Mouse (Mus musculus): Measurements from ENCODE around the gene Dnajb5.
A peak's percentile ranks its signal among the peaks of the same experiment; 100 is the strongest.

The Dnajb5 gene

DNA sequence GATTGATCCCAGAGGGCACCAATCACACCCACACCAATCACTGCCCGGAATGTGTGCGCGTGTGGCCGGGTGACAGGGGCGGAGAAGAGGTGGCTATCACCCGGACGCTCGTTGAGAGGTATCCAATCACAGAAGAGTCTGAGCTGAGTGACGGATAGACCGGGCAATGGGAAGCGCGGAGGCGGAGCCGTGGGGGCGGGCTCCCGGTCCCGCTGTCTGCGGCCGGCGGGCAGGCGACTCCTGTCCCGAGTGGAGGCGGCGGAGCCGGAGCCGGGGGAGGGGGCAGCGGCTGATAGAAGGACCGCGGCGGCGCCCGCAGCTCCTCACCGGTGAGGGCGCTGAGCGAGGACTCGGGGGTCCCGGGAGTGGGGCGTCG, at the start of gene Dnajb5:
Gene Dnajb5 (plus strand): TSS at position 139 of the 376 bp plus-strand sequence.
- DNase-seq (ENCODE audit: low read depth): peak; percentile 94

DNA sequence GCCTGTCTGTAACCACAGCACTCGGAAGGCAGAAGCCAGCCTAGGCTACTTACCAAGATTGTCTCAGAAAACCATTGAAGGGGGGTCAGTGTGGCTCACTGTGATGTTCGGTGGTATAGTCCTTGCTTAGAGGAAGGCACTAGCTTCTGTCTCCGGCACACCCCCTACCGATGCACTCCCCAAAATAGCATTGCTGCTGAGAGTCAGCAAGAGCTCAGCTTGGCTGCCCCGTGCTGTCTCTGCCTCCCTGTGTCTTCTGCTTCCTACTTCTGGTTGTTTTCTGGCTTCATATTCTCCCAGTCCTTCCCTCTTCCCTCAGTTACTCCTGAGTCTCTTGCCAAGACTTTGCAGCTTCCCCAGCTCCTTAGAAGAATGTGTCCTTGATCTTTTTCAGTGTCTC, 48.7 kb upstream of the Dnajb5 start:
- DNase-seq (ENCODE audit: low read depth): no peak

GRCm38 (mm10) chr4:42902174-42902573, 47.4 kb upstream of the Dnajb5 start:
- DNase-seq (ENCODE audit: low read depth): peak; percentile 21

DNA sequence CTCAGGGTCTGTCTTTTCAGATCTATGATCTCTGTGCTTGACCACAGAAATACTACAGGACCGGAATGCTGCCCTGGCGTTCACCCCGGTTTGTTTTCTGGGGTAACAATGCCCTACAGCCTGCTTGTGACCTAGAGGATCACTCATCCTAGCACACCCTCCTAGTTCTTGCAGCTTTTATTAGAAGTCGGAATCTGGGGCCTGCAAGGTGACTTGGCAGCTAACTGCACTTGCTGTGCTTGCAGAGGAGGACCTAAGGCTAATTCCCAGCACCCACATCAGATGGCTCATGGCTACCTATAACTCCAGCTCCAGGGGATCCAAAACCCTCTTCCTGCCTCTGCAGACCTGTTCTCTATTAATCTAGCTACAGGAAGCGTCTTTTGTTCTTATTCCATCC, 46.9 kb upstream of the Dnajb5 start:
- DNase-seq (ENCODE audit: low read depth): no peak

DNA sequence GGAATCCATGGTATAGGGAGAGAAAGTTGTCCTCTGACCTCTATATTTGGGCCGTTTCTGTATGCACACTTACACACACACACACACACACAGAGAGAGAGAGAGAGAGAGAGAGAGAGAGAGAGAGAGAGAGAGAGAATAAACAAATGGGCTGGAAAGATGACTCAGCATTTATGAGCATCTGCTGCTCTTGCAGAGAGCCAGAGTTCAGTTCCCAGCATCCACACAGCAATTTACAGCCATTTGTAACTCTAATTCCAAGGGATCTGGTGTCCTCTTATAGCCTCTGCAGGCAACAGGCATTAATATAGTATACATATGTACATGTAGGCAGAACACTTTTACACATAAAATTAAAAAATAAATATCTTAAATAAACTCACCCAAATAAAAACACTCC, 45.7 kb upstream of the Dnajb5 start:
- peak; percentile 50 for DNase-seq (ENCODE audit: low read depth)

DNA sequence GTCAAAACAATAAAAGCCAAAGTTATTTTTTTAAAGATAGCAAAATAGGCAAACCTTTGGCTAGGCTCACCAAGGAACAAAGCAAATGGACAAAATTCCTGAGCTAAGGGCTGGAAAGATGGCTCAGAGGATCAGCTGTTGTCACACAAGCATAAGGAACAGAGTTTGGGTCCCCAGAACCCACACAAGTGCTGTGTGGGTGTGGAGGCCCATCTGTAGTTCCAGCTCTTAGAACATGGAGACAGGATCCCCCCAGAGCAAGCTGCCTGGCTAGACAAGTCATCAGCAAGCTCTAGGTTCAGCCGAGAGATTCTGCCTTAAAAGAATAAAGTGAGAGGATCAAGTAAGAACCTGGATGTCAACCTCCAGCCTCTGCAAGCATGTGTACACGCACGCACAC, 45.1 kb upstream of the Dnajb5 start:
- no peak for DNase-seq (ENCODE audit: low read depth)

GRCm38 (mm10) chr4:42904966-42905365, 44.6 kb upstream of the Dnajb5 start:
- DNase-seq (ENCODE audit: low read depth): no peak

- DNase-seq (ENCODE audit: low read depth): no peak
These were observed 36.2 kb upstream of the Dnajb5 start for GRCm38 (mm10) chr4:42913391-42913790.

GRCm38 (mm10) chr4:42915311-42915710, 34.3 kb upstream of the Dnajb5 start:
- DNase-seq (ENCODE audit: low read depth): no peak

DNA sequence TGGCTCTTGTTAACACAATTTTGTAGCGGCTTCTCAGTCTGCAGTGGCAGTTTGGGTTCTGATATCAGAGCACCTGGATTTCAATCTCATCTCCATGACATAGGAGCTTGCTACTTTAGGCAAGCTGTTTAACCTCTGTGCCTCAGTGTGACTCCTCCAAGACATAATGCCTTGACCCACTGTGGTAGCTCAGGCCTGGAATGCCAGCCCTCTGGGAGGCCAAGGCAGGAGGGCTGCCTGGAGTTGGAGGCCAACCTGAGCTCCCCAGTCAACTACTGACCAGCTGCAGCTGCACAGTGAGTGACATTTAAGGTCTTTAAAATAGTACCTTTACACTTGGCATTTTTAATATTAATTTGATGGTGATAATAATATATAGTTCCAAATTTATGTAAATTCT, 33.6 kb upstream of the Dnajb5 start:
- DNase-seq (ENCODE audit: low read depth): no peak

- DNase-seq (ENCODE audit: low read depth): no peak
These were observed 32.8 kb upstream of the Dnajb5 start, which contains the start of gene Phf24 for GRCm38 (mm10) chr4:42916617-42917401. Gene Phf24, plus strand, starts transcription at chr4:42916660.

GRCm38 (mm10) chr4:42917402-42917774, 32.2 kb upstream of the Dnajb5 start:
- no peak for DNase-seq (ENCODE audit: low read depth)

- no peak for DNase-seq (ENCODE audit: low read depth)
These were observed 28.9 kb upstream of the Dnajb5 start for GRCm38 (mm10) chr4:42920726-42921125.

GRCm38 (mm10) chr4:42921536-42921935, 28.1 kb upstream of the Dnajb5 start:
- DNase-seq (ENCODE audit: low read depth): no peak

DNA sequence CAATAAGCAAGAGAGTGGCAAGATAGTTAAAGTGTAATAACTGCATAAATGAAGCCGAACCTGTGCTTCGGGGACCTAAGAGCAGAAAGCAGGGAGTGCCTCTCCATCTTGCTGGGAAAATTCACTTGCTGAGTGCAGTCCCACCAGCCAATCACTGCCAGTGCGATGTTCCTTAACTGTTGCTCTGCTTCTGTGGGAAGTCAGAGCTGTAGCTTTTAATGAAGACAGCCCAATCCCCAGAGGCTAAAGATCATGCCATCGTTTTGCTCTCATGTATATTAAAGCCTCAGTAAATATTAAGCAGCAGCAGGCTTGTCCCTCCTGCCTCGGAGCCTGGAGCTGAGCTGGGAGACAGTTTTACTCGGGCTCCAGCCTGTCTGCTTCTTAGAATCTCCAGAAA, 27.6 kb upstream of the Dnajb5 start:
- no peak for DNase-seq (ENCODE audit: low read depth)

GRCm38 (mm10) chr4:42922461-42922860, 27.2 kb upstream of the Dnajb5 start:
- no peak for DNase-seq (ENCODE audit: low read depth)

DNA sequence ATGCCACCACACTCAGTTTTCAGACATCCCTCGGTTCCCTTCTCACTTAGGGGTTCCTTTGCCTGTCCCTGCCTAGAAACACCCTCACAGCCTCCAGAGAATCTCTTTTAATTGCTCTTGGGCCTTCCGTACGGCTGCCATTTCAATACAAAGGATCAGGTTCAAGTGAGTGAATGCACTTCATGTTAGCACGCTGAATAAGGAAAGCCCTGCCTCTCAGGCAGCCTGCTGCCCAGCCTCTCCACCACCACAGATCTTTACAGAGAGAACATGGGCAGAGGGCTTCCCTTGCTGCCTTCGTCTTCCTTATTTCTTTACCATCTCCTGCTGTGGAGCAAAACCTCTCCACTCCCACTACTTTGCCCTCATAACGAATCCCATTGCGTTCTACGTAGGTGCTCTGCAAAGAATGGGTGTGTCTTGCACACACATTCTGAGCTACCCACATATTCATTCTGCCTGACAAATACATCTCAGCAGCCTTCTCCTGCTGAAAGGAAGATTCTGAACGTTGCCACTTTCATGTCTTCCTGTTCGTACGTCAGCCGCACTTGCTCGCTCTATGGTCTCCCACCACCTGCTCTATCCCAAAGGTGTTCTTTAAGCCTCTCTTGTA, 25.4 kb upstream of the Dnajb5 start:
- no peak for DNase-seq (ENCODE audit: low read depth)

DNA sequence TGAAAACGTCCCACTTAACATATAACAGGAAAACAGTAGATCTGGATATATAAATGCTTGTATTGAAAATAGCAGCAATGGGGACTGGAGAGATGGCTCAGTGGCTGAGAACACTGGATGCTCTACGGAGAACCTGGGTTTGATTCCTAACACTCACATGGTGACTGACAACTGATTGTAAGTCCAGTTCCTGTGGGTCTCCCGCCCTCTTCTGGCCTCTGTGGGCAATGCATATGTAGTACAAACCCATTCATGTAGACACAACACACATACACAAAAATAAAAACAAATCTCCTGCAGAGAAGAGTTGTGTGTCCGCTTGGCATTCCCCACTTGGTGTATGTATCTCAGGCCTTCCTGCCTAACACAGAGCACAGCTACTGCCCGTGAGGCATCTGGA, 21.4 kb upstream of the Dnajb5 start:
- no peak for DNase-seq (ENCODE audit: low read depth)

DNA sequence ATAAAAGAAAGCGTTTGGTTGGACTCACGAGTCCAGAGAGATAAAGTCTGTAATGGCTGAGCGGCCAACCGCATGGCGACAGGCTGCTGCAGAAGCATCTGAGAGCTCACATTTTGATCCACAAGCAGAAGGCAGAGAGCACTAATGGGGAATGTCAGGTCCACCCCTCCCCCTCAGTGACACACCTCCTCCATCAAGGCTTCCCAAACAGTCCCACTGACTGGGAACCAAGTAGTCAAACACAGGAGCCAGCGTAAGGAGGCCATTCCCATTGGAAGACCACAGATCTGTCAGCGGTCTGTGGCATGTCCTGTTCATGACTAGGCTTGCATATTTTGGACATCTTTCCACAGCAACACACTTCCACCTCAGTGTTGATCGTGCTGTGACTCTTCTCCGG, 20.7 kb upstream of the Dnajb5 start:
- DNase-seq (ENCODE audit: low read depth): no peak

DNA sequence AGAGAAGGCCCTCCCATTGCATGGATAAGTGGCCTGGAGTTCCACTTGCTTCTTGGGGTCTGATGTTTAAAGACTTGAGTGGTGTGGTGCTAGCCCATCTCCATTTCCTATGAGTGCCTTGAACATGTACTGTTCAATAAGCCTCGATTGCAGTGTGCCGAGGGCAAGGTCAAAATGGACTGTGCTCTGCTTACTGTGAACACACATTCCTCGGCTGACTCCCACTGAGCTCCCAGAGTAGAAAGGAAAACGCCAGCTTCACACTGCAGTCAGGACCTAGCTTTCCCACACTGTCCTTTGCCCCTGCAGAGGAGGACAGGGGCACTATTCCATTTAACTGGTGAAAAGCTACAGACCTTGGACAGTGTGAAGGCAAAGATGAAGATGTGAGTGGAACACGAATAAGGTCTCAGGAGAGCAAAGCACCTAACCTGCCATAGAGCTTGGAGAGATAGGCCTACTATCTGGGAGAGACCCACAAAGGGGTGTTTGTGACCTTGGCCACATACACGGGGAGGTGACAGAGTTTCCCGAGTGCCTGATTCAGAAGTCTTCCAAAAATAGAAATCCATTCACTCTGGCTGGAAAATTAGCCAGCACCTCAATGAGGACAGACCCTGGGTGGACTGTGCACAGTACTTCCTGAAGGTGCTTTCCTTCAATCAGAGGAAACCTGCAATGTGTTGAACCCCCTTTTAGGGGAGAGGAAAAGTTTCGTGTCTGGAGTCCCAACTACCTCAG, 17.2 kb upstream of the Dnajb5 start:
- DNase-seq (ENCODE audit: low read depth): no peak

DNA sequence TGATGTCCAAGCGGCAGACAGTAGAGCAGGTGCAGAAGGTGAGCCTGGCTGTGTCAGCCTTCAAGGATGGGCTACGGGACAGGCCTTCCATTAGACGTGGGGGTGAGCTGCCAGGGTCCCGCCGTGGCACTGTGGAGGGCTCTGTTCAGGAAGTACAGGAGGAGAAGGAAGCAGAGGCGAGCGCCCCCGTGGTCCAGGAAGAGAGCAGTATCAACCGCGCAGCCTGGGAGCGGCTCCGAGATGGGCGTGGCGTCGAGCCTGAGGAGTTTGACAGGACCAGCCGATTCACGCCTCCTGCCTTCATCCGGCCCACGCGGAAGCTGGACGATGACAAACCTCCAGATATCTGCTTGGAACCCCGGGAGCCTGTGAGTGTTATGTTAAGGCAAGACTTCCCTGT, 16.0 kb upstream of the Dnajb5 start:
- no peak for DNase-seq (ENCODE audit: low read depth)

GRCm38 (mm10) chr4:42941396-42941795, 8.2 kb upstream of the Dnajb5 start:
- peak; percentile 27 for DNase-seq (ENCODE audit: low read depth)

DNA sequence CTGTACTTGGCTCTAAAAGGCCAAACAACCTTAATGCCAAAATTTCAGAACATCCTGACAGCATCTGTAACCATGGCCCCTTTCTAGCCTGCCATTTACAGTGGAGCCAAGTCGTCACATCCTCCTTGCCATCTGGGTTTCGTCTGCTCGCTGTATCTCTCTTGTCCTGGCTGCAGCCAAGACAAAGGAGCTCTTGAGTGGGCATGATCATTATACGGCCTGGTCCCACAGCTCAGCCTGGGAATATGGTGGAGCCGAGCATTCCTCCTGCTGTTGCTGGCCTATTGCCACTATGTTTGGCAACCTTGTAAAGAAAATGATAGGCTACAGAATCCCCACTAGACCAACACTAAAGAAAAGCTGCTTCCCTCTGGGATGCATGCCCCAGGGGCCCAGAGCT, 6.3 kb upstream of the Dnajb5 start:
- no peak for DNase-seq (ENCODE audit: low read depth)

Measured in NIH3T3 (cell line).